Mouse (Mus musculus): ENCODE measurements around the gene Ust. TPM values are rescaled to one million over a fixed set of nuclear protein-coding genes. Genes with fewer than 3 reads are reported as not detected.
A peak's percentile ranks its signal among the peaks of the same experiment; 100 is the strongest.

The Ust gene
- polyA plus RNA-seq, 1 experiment from 2014 or later: 2.8 TPM

GRCm38 (mm10) chr10:8259716-8260115, 258.9 kb downstream of the Ust start:
- Histone ChIP-seq H3K4me3 (no peak overlapping the region), H3K27me3 (ENCODE audit: low read depth, poor library complexity, severe bottlenecking) (no peaks in the 10 kb centered on the region), H3K27ac (replicated peaks) (no peak overlapping the region), H3K36me3 (no peaks in the 10 kb centered on the region), H3K4me1 (no peaks in the 10 kb centered on the region), H3K9me3 (replicated peaks) (no peaks in the 10 kb centered on the region)
- WGBS: 63% methylated on average over 4 of the region's 4 CpGs
- no peak for DNase-seq (ENCODE audit: low spot score)

GRCm38 (mm10) chr10:8250005-8250404, 268.6 kb downstream of the Ust start:
- no peak for DNase-seq (ENCODE audit: low spot score)
- 88% methylated on average over 3 of the region's 3 CpGs for WGBS
- Histone ChIP-seq H3K4me3 (no peak overlapping the region), H3K9me3 (replicated peaks) (no peaks in the 10 kb centered on the region), H3K36me3 (no peaks in the 10 kb centered on the region), H3K27me3 (ENCODE audit: low read depth, poor library complexity, severe bottlenecking) (no peaks in the 10 kb centered on the region), H3K4me1 (no peaks in the 10 kb centered on the region), H3K27ac (replicated peaks) (no peak overlapping the region)

- DNase-seq (ENCODE audit: low spot score): peak; percentile 27
- no peaks in the 10 kb centered on the region for H3K9me3 ChIP-seq (replicated peaks)
- H3K27me3 ChIP-seq (ENCODE audit: low read depth, poor library complexity, severe bottlenecking): no peaks in the 10 kb centered on the region
- 20% methylated on average over 4 of the region's 4 CpGs for WGBS
- H3K27ac ChIP-seq (replicated peaks): no peak overlapping the region
- no peaks in the 10 kb centered on the region for H3K36me3 ChIP-seq
- H3K4me1 ChIP-seq: no peaks in the 10 kb centered on the region
- H3K4me3 ChIP-seq: no peak overlapping the region
These were observed 276.3 kb downstream of the Ust start for GRCm38 (mm10) chr10:8242336-8242735.

- H3K27ac ChIP-seq (replicated peaks): no peak overlapping the region
- no peaks in the 10 kb centered on the region for H3K27me3 ChIP-seq (ENCODE audit: low read depth, poor library complexity, severe bottlenecking)
- no peak overlapping the region for H3K4me3 ChIP-seq
- H3K36me3 ChIP-seq: no peaks in the 10 kb centered on the region
- WGBS: 82% methylated on average over 3 of the region's 4 CpGs
- DNase-seq (ENCODE audit: low spot score): no peak
- H3K4me1 ChIP-seq: no peaks in the 10 kb centered on the region
- H3K9me3 ChIP-seq (replicated peaks): no peaks in the 10 kb centered on the region
These were observed 277.9 kb downstream of the Ust start for GRCm38 (mm10) chr10:8240703-8241102.

GRCm38 (mm10) chr10:8240242-8240641, 278.4 kb downstream of the Ust start:
- Histone ChIP-seq H3K27me3 (ENCODE audit: low read depth, poor library complexity, severe bottlenecking) (no peaks in the 10 kb centered on the region), H3K36me3 (no peaks in the 10 kb centered on the region), H3K27ac (replicated peaks) (no peak overlapping the region), H3K9me3 (replicated peaks) (peaks cover 2% of the 10 kb centered on the region; the same call in 1 of the 2 replicates), H3K4me3 (no peak overlapping the region), H3K4me1 (no peaks in the 10 kb centered on the region)
- 19% methylated on average over 3 of the region's 3 CpGs for WGBS
- peak; percentile 71 for DNase-seq (ENCODE audit: low spot score)

GRCm38 (mm10) chr10:8236780-8237571, 281.6 kb downstream of the Ust start:
- no peak overlapping the region for H3K4me3 ChIP-seq
- H3K27me3 ChIP-seq (ENCODE audit: low read depth, poor library complexity, severe bottlenecking): no peaks in the 10 kb centered on the region
- H3K36me3 ChIP-seq: no peaks in the 10 kb centered on the region
- H3K27ac ChIP-seq (replicated peaks): no peak overlapping the region
- H3K4me1 ChIP-seq: no peaks in the 10 kb centered on the region
- H3K9me3 ChIP-seq (replicated peaks): peaks cover 8% of the 10 kb centered on the region; the same call in 1 of the 2 replicates
- DNase-seq (ENCODE audit: low spot score): no peak
- WGBS: 95% methylated on average over 10 of the region's 10 CpGs

GRCm38 (mm10) chr10:8233148-8233901, 285.3 kb downstream of the Ust start:
- H3K27me3 ChIP-seq (ENCODE audit: low read depth, poor library complexity, severe bottlenecking): no peaks in the 10 kb centered on the region
- no peaks in the 10 kb centered on the region for H3K36me3 ChIP-seq
- no peak overlapping the region for H3K27ac ChIP-seq (replicated peaks)
- WGBS: 87% methylated on average over 8 of the region's 8 CpGs
- H3K4me3 ChIP-seq: no peak overlapping the region
- H3K9me3 ChIP-seq (replicated peaks): peaks cover 8% of the 10 kb centered on the region; the same call in 1 of the 2 replicates
- DNase-seq (ENCODE audit: low spot score): no peak
- no peaks in the 10 kb centered on the region for H3K4me1 ChIP-seq

- no peak for DNase-seq (ENCODE audit: low spot score)
- Histone ChIP-seq H3K9me3 (replicated peaks) (peaks cover 8% of the 10 kb centered on the region; the same call in 1 of the 2 replicates), H3K4me1 (no peaks in the 10 kb centered on the region), H3K4me3 (no peak overlapping the region), H3K27ac (replicated peaks) (no peak overlapping the region), H3K36me3 (no peaks in the 10 kb centered on the region), H3K27me3 (ENCODE audit: low read depth, poor library complexity, severe bottlenecking) (no peaks in the 10 kb centered on the region)
- 91% methylated on average over 6 of the region's 6 CpGs for WGBS
These were observed 286.1 kb downstream of the Ust start for GRCm38 (mm10) chr10:8232535-8232934.

- Histone ChIP-seq H3K27me3 (ENCODE audit: low read depth, poor library complexity, severe bottlenecking) (no peaks in the 10 kb centered on the region), H3K36me3 (no peaks in the 10 kb centered on the region), H3K4me1 (no peaks in the 10 kb centered on the region), H3K27ac (replicated peaks) (no peak overlapping the region), H3K4me3 (no peak overlapping the region), H3K9me3 (replicated peaks) (no peaks in the 10 kb centered on the region)
- WGBS: 76% methylated on average over 3 of the region's 3 CpGs
- no peak for DNase-seq (ENCODE audit: low spot score)
These were observed 290.3 kb downstream of the Ust start for GRCm38 (mm10) chr10:8228375-8228743.

GRCm38 (mm10) chr10:8227705-8228374, 290.8 kb downstream of the Ust start:
- Histone ChIP-seq H3K36me3 (no peaks in the 10 kb centered on the region), H3K4me3 (no peak overlapping the region), H3K9me3 (replicated peaks) (no peaks in the 10 kb centered on the region), H3K4me1 (no peaks in the 10 kb centered on the region), H3K27ac (replicated peaks) (no peak overlapping the region), H3K27me3 (ENCODE audit: low read depth, poor library complexity, severe bottlenecking) (no peaks in the 10 kb centered on the region)
- 78% methylated on average over 5 of the region's 5 CpGs for WGBS
- DNase-seq (ENCODE audit: low spot score): no peak

- Histone ChIP-seq H3K4me1 (no peaks in the 10 kb centered on the region), H3K27me3 (ENCODE audit: low read depth, poor library complexity, severe bottlenecking) (no peaks in the 10 kb centered on the region), H3K4me3 (no peak overlapping the region), H3K27ac (replicated peaks) (no peak overlapping the region), H3K36me3 (no peaks in the 10 kb centered on the region), H3K9me3 (replicated peaks) (no peaks in the 10 kb centered on the region)
- WGBS: 77% methylated on average over 3 of the region's 3 CpGs
- DNase-seq (ENCODE audit: low spot score): no peak
These were observed 292.0 kb downstream of the Ust start for GRCm38 (mm10) chr10:8226650-8227049.

- no peak overlapping the region for H3K27ac ChIP-seq (replicated peaks)
- no peaks in the 10 kb centered on the region for H3K9me3 ChIP-seq (replicated peaks)
- DNase-seq (ENCODE audit: low spot score): no peak
- no peaks in the 10 kb centered on the region for H3K27me3 ChIP-seq (ENCODE audit: low read depth, poor library complexity, severe bottlenecking)
- WGBS: 83% methylated on average over 2 of the region's 2 CpGs
- no peaks in the 10 kb centered on the region for H3K36me3 ChIP-seq
- H3K4me1 ChIP-seq: no peaks in the 10 kb centered on the region
- no peak overlapping the region for H3K4me3 ChIP-seq
These were observed 294.0 kb downstream of the Ust start for GRCm38 (mm10) chr10:8224641-8225040.

- WGBS: 87% methylated on average over 8 of the region's 8 CpGs
- Histone ChIP-seq H3K9me3 (replicated peaks) (no peaks in the 10 kb centered on the region), H3K27ac (replicated peaks) (no peak overlapping the region), H3K36me3 (no peaks in the 10 kb centered on the region), H3K27me3 (ENCODE audit: low read depth, poor library complexity, severe bottlenecking) (no peaks in the 10 kb centered on the region), H3K4me1 (no peaks in the 10 kb centered on the region), H3K4me3 (no peak overlapping the region)
- no peak for DNase-seq (ENCODE audit: low spot score)
These were observed 294.6 kb downstream of the Ust start for GRCm38 (mm10) chr10:8224046-8224445.
